Mouse (Mus musculus) gastrocnemius, postnatal 36 days (tissue): Measurements from ENCODE around the gene Shroom3. TPM values are rescaled to one million over a fixed set of nuclear protein-coding genes. Genes with fewer than 3 reads are reported as not detected.

Experiments used
- DNase-seq, 2 experiments: peaks; one replicate each; pipeline ENCODE4 v3.0.0; 2022
- intact Hi-C: fragments of 180-260 bp; cut with DNase I; formaldehyde crosslinking; loops from one replicate; pipeline ENCODE4 v1.15.1; 2025
- total RNA-seq, 2 experiments: library from RNA; stranded (reverse); gene quantifications; 2 replicates each; pipeline ENCODE4 v1.2.3; 2021

Gene Shroom3
- total RNA-seq, 2 experiments from 2014 or later: 0.43 to 0.54 TPM

- intact Hi-C loops: no loop called here
- no peak for DNase-seq
Observed at GRCm38 (mm10) chr5:92742701-92743100, 59.5 kb downstream of the Shroom3 start.

DNA sequence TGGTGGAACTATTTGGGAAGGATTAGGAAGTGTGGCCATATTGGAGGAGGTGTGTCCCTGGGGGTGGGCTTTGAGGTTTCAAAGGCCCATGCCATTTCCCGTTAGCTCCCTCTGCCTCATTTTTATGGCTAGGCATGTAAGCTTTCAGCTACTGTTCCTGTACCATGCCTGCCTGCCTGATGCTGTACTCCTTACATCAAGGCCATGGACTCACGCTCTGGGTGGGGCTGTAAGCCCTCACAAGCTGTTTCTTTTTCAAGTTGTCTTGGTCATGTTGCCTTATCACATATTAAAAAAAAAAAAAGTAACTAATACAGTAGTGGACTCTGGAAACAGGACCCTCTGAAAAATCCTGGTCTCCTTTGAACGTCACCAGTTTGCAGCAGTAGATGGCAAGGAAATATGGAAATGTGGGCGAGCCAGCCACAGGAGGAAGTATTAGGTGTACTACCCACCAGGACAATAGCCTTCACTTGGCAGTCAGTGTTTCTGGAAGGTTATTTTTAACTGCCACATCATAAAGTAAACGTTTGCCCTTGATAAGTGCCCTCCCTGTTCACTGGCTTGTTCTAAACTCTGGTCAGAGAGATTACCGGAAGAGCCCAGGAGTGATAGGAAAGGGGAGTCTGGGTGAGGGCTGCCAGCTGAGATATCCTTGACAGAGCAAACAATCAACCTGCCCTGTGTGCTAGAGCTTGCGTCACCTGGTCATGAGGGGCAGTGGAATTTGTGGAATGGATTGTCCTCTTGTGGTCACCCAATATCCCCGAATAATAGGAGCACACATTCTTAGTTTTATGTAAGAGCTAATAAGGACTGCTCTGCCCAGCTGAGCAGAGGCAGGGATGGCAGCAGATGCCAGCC is 62.4 kb downstream of the Shroom3 start:
- DNase-seq: no peak
- intact Hi-C loops: no loop called here

DNA sequence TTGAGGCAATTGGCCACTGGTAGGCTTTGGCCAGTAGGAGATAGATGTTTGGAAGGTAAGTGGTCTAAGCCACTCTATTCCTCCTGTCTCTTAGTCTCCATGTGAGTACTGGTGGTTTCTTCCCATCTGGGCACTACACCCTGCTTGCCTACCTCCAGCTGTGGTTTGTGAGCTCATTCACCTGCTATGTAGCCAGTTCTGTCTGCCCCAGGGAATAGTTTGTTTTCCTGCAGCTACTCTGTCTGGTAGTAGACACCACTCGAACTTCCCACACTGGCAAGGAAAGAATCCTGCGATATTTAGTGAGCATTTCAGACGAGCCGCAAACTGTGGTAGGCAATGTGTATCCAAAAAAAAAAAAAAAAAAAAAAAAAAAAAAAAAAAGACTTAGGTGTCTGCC is 68.3 kb downstream of the Shroom3 start:
- intact Hi-C loops: no loop called here
- DNase-seq: no peak

- no peak for DNase-seq
- intact Hi-C loops: no loop called here
Observed at GRCm38 (mm10) chr5:92755241-92755775, 72.1 kb downstream of the Shroom3 start.

DNA sequence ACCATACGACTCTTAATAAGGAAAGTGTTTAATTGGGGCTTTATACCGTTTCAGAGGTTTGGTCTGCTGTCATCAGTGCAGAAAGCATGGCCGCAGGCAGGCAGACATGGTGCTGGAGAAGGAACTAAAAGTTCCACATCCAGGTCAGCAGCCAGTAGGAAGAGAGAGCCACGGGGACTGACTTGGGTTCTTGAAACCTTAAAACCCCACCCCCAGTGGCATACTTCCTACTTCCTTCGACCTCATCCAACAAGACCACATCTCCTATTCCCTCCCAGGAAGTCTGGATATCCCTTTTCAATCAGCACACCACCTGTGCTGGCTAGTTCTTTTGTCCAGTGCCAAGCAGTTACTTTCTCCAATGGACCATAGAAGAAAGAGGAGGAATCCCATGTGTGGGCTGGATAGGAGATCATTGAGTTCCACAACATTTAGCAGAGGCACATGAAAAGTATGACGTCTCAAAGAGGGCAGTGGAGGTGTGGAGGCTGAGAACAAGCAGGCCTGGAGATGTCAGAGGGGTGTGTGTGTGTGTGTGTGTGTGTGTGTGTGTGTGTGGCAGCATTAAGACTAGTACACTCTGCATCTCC is 76.0 kb downstream of the Shroom3 start:
- intact Hi-C loops: no loop called here
- no peak for DNase-seq

- intact Hi-C loops: no loop called here
- no peak for DNase-seq
Observed at GRCm38 (mm10) chr5:92760542-92760941, 77.3 kb downstream of the Shroom3 start.

GRCm38 (mm10) chr5:92761615-92762353 is 78.5 kb downstream of the Shroom3 start:
- intact Hi-C loops: no loop called here

GRCm38 (mm10) chr5:92762425-92762824 is 79.2 kb downstream of the Shroom3 start:
- intact Hi-C loops: no loop called here
- DNase-seq: no peak

More at GRCm38 (mm10) chr5:92761615-92762353, 78.5 kb downstream of the Shroom3 start:
- DNase-seq: no peak

- intact Hi-C loops: no loop called here
- no peak for DNase-seq
Observed at GRCm38 (mm10) chr5:92763546-92763952, 80.3 kb downstream of the Shroom3 start.

GRCm38 (mm10) chr5:92766301-92766700 is 83.1 kb downstream of the Shroom3 start:
- DNase-seq: no peak
- intact Hi-C loops: loop anchor here (5.0 kb wide), 1 partner anchor 51 kb away; no protein-coding TSS in a partner anchor

DNA sequence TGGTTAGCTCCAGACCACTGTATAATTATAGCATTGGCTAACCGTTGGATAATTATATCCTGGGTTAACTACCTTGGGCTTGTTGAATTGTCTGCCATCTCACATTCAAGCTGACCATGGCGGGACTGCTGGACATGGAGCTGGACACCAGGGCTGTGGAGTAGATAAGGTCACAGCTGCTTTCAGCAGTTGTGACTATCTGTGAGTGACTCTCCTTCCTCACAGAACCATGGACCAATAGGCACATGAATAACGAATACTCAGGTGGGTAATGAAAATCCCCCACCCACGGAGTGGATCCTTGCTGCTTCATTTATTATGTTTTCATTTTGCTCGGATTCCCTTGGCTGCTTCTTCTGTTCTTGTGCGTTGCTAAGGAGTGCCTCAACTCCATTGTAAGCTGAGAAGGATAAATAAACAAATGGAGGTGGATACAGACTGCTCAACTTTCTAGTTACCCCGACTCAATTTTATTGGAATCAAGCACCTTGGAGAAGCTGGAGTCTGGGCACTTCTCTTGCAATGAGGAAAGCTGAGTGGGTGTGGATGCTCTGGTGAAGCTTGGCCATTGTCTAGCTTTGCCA is 84.1 kb downstream of the Shroom3 start:
- intact Hi-C loops: loop anchor here (5.0 kb wide), 1 partner anchor 50 kb away; no protein-coding TSS in a partner anchor
- no peak for DNase-seq

GRCm38 (mm10) chr5:92767857-92768291 is 84.6 kb downstream of the Shroom3 start:
- intact Hi-C loops: loop anchor here (5.0 kb wide), 1 partner anchor 49 kb away; no protein-coding TSS in a partner anchor
- DNase-seq: no peak

DNA sequence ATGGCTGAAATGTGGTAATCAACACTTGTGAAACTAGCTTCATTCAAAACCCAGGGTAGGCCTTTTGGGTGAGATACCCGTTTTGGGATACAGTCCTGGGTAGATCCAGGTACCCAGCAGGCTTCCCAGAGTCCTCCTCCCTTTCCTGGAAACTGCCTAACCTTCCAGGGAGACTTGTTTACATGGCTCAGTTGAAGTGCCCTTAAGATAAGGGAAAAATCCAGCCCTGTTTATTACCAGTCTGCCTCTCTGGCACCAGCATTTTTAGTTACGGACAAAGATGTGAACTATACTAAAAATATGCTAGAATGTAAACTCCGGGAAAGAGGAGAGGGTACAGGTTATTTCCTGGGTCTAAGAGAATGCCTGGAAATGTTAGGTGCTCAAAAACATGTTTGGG is 90.6 kb downstream of the Shroom3 start:
- DNase-seq: no peak
- intact Hi-C loops: no loop called here

DNA sequence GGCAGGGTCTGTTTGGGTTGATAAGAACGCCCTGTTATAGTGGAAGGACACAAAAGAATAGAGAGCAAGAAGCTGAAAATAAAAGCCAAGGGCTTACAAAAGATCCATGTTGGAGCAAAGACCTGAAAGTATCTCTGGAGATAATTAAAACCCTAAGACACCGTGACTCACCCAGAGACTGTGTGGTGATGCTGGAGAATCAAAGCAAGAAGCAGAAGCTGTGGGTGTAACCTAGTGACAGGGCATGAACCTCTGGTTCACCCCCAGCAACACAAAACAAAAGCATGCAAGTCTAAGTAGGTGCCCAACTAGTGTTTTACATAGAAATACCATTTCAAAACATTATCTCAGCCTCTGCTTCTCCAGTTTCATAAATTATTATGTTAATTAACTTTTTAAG is 91.2 kb downstream of the Shroom3 start:
- intact Hi-C loops: no loop called here
- DNase-seq: no peak

GRCm38 (mm10) chr5:92774893-92775292 is 91.7 kb downstream of the Shroom3 start:
- DNase-seq: no peak

GRCm38 (mm10) chr5:92778395-92778794 is 95.2 kb downstream of the Shroom3 start:
- intact Hi-C loops: no loop called here
- DNase-seq: no peak

More at GRCm38 (mm10) chr5:92774893-92775292, 91.7 kb downstream of the Shroom3 start:
- intact Hi-C loops: no loop called here

DNA sequence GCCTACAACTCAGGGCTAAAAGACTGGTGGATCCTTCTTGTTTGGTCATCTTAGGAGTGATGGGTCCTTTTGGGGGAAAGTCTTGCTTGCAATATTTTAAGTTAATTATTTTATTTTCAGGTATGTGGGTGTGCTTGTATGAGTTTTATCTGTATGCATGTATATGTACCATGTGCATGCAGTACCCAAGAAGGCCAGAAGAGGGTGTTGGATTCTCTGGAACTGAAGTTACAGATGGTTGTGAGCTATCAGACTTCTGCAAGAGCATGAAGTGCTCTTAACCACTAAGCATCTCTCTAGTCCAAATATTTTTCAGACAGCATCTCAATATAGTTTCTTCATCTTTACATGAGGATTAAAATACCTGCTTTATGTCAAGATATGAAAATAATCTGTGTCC is 97.8 kb downstream of the Shroom3 start:
- intact Hi-C loops: no loop called here
- no peak for DNase-seq

DNA sequence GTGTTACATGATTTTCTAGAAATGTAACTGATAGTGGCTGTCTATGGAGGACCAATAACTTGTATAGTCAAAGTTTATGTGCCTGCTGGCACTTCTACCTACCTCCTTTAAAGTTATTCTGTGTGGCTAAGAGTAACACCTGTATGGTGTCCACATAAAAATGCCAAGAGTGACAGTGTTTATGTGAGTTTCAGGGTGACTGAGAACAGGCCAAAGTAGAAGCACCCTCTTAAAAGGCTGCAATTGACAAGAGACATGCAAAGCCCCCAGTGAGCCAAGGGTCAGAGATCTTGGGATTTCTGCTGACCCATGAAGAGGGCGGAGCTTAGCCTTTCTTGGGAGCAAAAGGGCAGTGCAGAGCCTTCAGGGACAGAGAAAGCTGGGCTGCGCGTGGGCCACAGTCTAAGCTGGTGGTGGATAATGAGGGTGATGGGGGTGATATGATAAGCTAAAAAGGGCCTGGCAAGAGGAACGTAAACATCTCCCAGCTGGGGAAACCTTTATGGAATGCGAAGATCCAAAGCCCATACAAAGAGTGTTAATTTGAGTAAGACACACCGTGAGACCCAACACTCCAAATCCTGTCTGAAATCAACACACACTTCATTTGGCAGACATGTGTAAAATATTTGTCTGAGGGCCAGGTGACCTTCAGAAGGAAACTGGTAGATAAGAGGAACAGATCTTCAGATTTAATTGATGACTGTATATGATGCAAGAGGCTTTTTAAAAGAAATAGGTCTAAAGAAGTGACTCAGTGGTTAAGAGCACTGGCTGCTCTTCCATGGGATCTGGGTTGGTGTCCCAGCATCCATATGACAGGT is 101.0 kb downstream of the Shroom3 start:
- intact Hi-C loops: loop anchor here (2.0 kb wide), 1 partner anchor 75 kb away; no protein-coding TSS in a partner anchor
- DNase-seq: no peak

DNA sequence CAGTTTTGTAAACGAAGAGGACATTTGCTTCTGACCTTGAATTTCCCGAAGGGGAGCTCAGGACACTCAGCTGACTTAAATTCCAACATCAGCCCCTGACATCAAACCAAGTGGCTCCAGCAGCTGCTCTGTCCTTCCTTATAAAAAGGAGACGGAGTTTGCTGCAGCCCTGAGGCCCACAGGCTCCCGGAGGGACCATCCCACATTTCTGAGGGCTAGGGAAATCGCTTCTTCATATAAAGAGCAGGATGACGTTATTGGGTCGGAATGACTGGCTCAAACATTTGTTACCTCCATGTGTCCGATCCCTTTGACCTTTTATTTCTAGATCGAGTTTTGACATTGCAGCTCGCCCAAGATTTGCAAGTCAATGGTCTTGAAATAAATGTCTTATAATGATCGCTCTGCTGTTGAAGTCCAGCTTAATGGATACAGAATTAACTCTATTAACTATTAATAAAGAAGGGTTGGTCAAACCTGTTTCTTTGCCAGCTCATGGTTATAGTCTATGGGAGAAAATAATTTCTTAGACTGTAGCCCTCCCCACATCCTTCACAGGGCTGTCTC is 102.7 kb downstream of the Shroom3 start:
- intact Hi-C loops: loop anchor here (2.0 kb wide), 1 partner anchor 73 kb away; no protein-coding TSS in a partner anchor
- DNase-seq: no peak
